Mouse (Mus musculus) stomach, postnatal 0 days (tissue): ENCODE measurements at regions not wholly inside any gene's neighbourhood (a gene's known extent, or its start where the extent isn't known, plus 50 kb on each side); places are given as distances from the start of the nearest gene placed in this dataset.

Experiments used
- ATAC-seq: fragments of 200-750 bp; cut with Nextera tagmentation; 2 replicates; pipeline ENCODE4 v1.8.0; 2017; ENCODE audit not compliant: low FRiP score, low TSS enrichment
- DNase-seq: peaks from one replicate; pipeline ENCODE4 v3.0.0-alpha.2; 2016; ENCODE audit warnings: low spot score
- H3K27ac ChIP-seq: fragments of 300-500 bp; sonication (generic); replicated peaks from 2 replicates; pipeline ENCODE4 v1.5.1; 2014; ENCODE audit warnings: mild to moderate bottlenecking, control low read depth
- H3K27me3 ChIP-seq: fragments of 300-500 bp; sonication (generic); 2 replicates; pipeline ENCODE4 v1.6.1; 2014; ENCODE audit warnings: low read length; ENCODE audit not compliant: control insufficient read depth, insufficient read depth
- H3K36me3 ChIP-seq: fragments of 300-500 bp; sonication (generic); 2 replicates; pipeline ENCODE4 v1.6.1; 2014; ENCODE audit warnings: low read length, mixed read lengths; ENCODE audit not compliant: control insufficient read depth, insufficient read depth
- H3K4me1 ChIP-seq: fragments of 300-500 bp; sonication (generic); replicated peaks from 2 replicates; pipeline ENCODE4 v1.6.1; 2014; ENCODE audit warnings: antibody characterized with exemption; ENCODE audit not compliant: control insufficient read depth, insufficient read depth
- H3K4me2 ChIP-seq: fragments of 300-500 bp; sonication (generic); replicated peaks from 2 replicates; pipeline ENCODE4 v1.6.1; 2014; ENCODE audit warnings: low read depth, mild to moderate bottlenecking, control low read depth, moderate library complexity
- H3K4me3 ChIP-seq: fragments of 300-500 bp; sonication (generic); 2 replicates; pipeline ENCODE4 v1.5.1; 2014; ENCODE audit warnings: low read depth, low read length, control low read depth
- H3K9ac ChIP-seq: fragments of 300-500 bp; sonication (generic); 2 replicates; pipeline ENCODE4 v1.6.1; 2014; ENCODE audit warnings: mild to moderate bottlenecking, low read length, control low read depth, mixed read lengths
- H3K9me3 ChIP-seq: fragments of 300-500 bp; sonication (generic); 2 replicates; pipeline ENCODE4 v1.6.1; 2016; ENCODE audit warnings: low read length; ENCODE audit not compliant: control insufficient read depth
- CTCF ChIP-seq: IDR thresholded peaks from 2 replicates; pipeline ENCODE4 v1.5.1; 2016; ENCODE audit warnings: antibody characterized with exemption, low read depth, mild to moderate bottlenecking, moderate library complexity
- EP300 ChIP-seq: optimal IDR thresholded peaks from 2 replicates; pipeline ENCODE3; 2016; ENCODE audit warnings: antibody characterized with exemption
- WGBS: fragments of 180-500 bp; shearing (Covaris S2); extraction: QIAGEN DNeasy Blood & Tissue Kit; methylation state at CpG from one replicate; pipeline ENCODE4 v1.1.7; 2014; 5-methylcytosine and 5-hydroxymethylcytosine counted together

GRCm38 (mm10) chr1:4703316-4703715, 104.4 kb upstream of the Gm37988 start:
- Histone ChIP-seq H3K27ac (no peak overlapping the region), H3K4me2 (no peak overlapping the region), H3K27me3 (no peaks in the 10 kb centered on the region), H3K4me3 (no peak overlapping the region), H3K9me3 (no peaks in the 10 kb centered on the region), H3K4me1 (no peaks in the 10 kb centered on the region), H3K36me3 (no peaks in the 10 kb centered on the region), H3K9ac (no peak overlapping the region)
- no peak for ATAC-seq
- 66% methylated on average over 3 of the region's 3 CpGs for WGBS
- TF ChIP-seq EP300 (no peak), CTCF (no peak)
- DNase-seq, result no peak

- DNase-seq (no peak), ATAC-seq (no peak)
- Histone ChIP-seq H3K27ac (no peak overlapping the region), H3K36me3 (no peaks in the 10 kb centered on the region), H3K9ac (no peak overlapping the region), H3K4me2 (no peak overlapping the region), H3K27me3 (no peaks in the 10 kb centered on the region), H3K4me3 (no peak overlapping the region), H3K4me1 (no peaks in the 10 kb centered on the region), H3K9me3 (no peaks in the 10 kb centered on the region)
- no peak for TF ChIP-seq EP300
- TF ChIP-seq CTCF, result no peak
- 70% methylated on average over 6 of the region's 6 CpGs for WGBS
These were observed 101.5 kb upstream of the Gm37988 start for GRCm38 (mm10) chr1:4706171-4706570.

- DNase-seq, result peak; percentile 58
- Histone ChIP-seq H3K9ac (no peak overlapping the region), H3K4me1 (no peaks in the 10 kb centered on the region), H3K4me2 (no peak overlapping the region), H3K27ac (no peak overlapping the region), H3K4me3 (no peak overlapping the region), H3K27me3 (no peaks in the 10 kb centered on the region), H3K36me3 (no peaks in the 10 kb centered on the region), H3K9me3 (no peaks in the 10 kb centered on the region)
- peak; percentile 91 for ATAC-seq
- WGBS, result 57% methylated on average over 10 of the region's 10 CpGs
- no peak for TF ChIP-seq CTCF
These were observed 85.3 kb upstream of the Gm37988 start for GRCm38 (mm10) chr1:4722333-4722931.
